Comparison of ENCODE assay signal across 9 mouse cellular contexts in genomic region chr15:25019352-25019941, GRCm38 (mm10).
A peak's percentile ranks its signal among the peaks of the same experiment; 100 is the strongest.
DNase-seq lines count a peak whose midpoint lies in the region; ATAC-seq and TF ChIP-seq lines count a peak whose summit lies in the region.
"Had no signal": no experiment of that assay in that cellular context is flagged by ENCODE, and none has a peak within 500 bp of the region (broad histone marks: within the 10 kb centered on the region; RNA-seq: fewer than 3 reads in every experiment).

No protein-coding gene starts in this region.

- no peak for TF ChIP-seq CTCF in kidney, adult 2 months (conservative IDR thresholded peaks at IDR 0.05; ENCODE audit: insufficient read depth, insufficient read length, low read depth, low read length)

- DNase-seq in cerebellum, adult 11-12 months: no peak
- DNase-seq in brain, adult 2 months (ENCODE audit: low read depth, low spot score): peak; percentile 84
- peak; percentile 35 for DNase-seq in limb, embryonic 14.5 days (ENCODE audit: low spot score)
- no peak for DNase-seq in kidney, postnatal 25 days
- DNase-seq in kidney, adult 2 months: no peak
- no peak for DNase-seq in urinary bladder, adult 18-20 months (ENCODE audit: low spot score in 2 of 2)
- DNase-seq: heart, postnatal 10 days had no signal

- H3K27me3 ChIP-seq in hindbrain, embryonic 15.5 days: no peaks in the 10 kb centered on the region
- no peaks in the 10 kb centered on the region for H3K27me3 ChIP-seq in limb, embryonic 14.5 days (ENCODE audit: control insufficient read depth, insufficient read depth, low read length)
- H3K27me3 ChIP-seq in kidney, adult 2 months (replicated peaks; ENCODE audit: control insufficient read depth, insufficient read depth, low read length): no peaks in the 10 kb centered on the region

- ATAC-seq in cerebellum, adult (ENCODE audit: insufficient number of reproducible peaks, low FRiP score, low TSS enrichment): peak; percentile 68; the same call in 1 of the 2 replicates
- peak; percentile 95 for ATAC-seq in hindbrain, embryonic 15.5 days (ENCODE audit: low FRiP score, low read depth)
- ATAC-seq in limb, embryonic 14.5 days (ENCODE audit: low FRiP score, low read depth): peak; percentile 79; the same call in 1 of the 2 replicates

- peaks cover 35% of the 10 kb centered on the region for H3K4me1 ChIP-seq in hindbrain, embryonic 15.5 days (replicated peaks)
- H3K4me1 ChIP-seq in limb, embryonic 14.5 days (ENCODE audit: control insufficient read depth, insufficient read depth, low read length): no peaks in the 10 kb centered on the region
- no peaks in the 10 kb centered on the region for H3K4me1 ChIP-seq in kidney, adult 2 months (ENCODE audit: control insufficient read depth, insufficient read depth, low read length)

- peak overlapping the region; percentile 14; the same call in 1 of the 2 replicates for H3K4me3 ChIP-seq in hindbrain, embryonic 15.5 days
- no peak overlapping the region for H3K4me3 ChIP-seq in limb, embryonic 14.5 days (replicated peaks; ENCODE audit: low read length)
- no peak overlapping the region for H3K4me3 ChIP-seq in kidney, adult 2 months (ENCODE audit: insufficient read depth, low read depth, low read length)

- TF ChIP-seq POLR2A in limb, embryonic 14.5 days (IDR thresholded peaks at IDR 0.05; ENCODE audit: borderline replicate concordance, extremely low read depth, insufficient read depth, insufficient read length): no peak
- TF ChIP-seq POLR2A in kidney, adult 2 months (IDR thresholded peaks at IDR 0.05; ENCODE audit: low read depth, low read length): no peak

- 40% methylated on average over 12 of the region's 12 CpGs for WGBS in hindbrain, embryonic 15.5 days
- 63% methylated on average over 12 of the region's 12 CpGs for WGBS in limb, embryonic 14.5 days
- WGBS in kidney, adult 2 months: 80% methylated on average over 12 of the region's 12 CpGs

- no peaks in the 10 kb centered on the region for H3K9me3 ChIP-seq in hindbrain, embryonic 15.5 days
- no peaks in the 10 kb centered on the region for H3K9me3 ChIP-seq in limb, embryonic 14.5 days (ENCODE audit: control insufficient read depth, low read length)

- H3K36me3 ChIP-seq in hindbrain, embryonic 15.5 days: no peaks in the 10 kb centered on the region
- H3K36me3 ChIP-seq in limb, embryonic 14.5 days (ENCODE audit: control insufficient read depth, insufficient read depth, low read length): no peaks in the 10 kb centered on the region
- no peaks in the 10 kb centered on the region for H3K36me3 ChIP-seq in kidney, adult 2 months (ENCODE audit: control insufficient read depth, insufficient read depth, low read length)

- H3K27ac ChIP-seq in hindbrain, embryonic 15.5 days (replicated peaks): peak overlapping the region; percentile 83
- H3K27ac ChIP-seq in limb, embryonic 14.5 days (replicated peaks; ENCODE audit: low read depth, low read length): no peak overlapping the region
- H3K27ac ChIP-seq in kidney, adult 2 months (ENCODE audit: insufficient read depth, low read depth, low read length): no peak overlapping the region

- H3K9ac ChIP-seq in hindbrain, embryonic 15.5 days: no peak overlapping the region
- no peak overlapping the region for H3K9ac ChIP-seq in limb, embryonic 14.5 days (ENCODE audit: low read depth, low read length, severe bottlenecking)

- peak overlapping the region; percentile 44 for H3K4me2 ChIP-seq in hindbrain, embryonic 15.5 days
- no peak overlapping the region for H3K4me2 ChIP-seq in limb, embryonic 14.5 days (replicated peaks; ENCODE audit: low read depth, low read length, severe bottlenecking)

Comparison
In these comparisons a context has a peak if more than half of its experiments do, and no peak if none do; other contexts are left out.
1. DNase-seq: peak in brain, adult 2 months (single experiment) and limb, embryonic 14.5 days (single experiment); none in cerebellum, adult 11-12 months (single experiment), kidney, postnatal 25 days (0 of 2), kidney, adult 2 months (single experiment) and urinary bladder, adult 18-20 months (0 of 2).
2. Peak in every context shown above with its lines, with median percentiles within 50 percentile points of each other: ATAC-seq.